Mouse (Mus musculus) CD4-positive, CD25-positive, alpha-beta regulatory T cell, adult 2 months (primary cell): ENCODE measurements around the gene Hnrnpu.
"Not testable (repeated sequence)": the region's sequence is repeated elsewhere in the genome, so short reads cannot be mapped to it uniquely, and the experiment has no call there.

Source experiments
- DNase-seq: peaks from one replicate; pipeline ENCODE4 v3.0.0-alpha.2; 2012; ENCODE audit warnings: low read depth, low spot score

Gene Hnrnpu

GRCm38 (mm10) chr1:178337551-178338317 lies at the start of gene Hnrnpu:
TSS of gene Hnrnpu (minus strand) at chr1:178337797.
- DNase-seq, result peak; percentile 97

DNA sequence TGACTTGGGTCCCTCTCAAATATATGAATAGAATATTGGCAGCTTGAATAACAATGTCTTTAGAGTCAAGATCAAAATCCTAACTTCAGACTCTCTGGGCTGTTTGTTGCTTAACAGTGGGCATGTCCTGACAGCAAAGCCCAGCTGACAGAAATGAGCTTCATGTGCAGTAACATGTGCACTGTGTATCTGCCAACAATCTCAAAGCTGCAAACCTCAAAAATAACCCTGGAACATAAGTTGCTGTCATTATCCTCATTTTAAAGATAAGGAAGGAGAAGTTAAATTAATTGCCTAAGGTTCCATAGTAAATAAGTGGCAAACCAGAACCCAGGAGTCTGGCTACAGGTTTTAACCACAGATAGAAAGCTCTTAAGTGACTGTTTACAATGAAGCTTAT lies 44.6 kb upstream of the Hnrnpu start:
- no peak for DNase-seq

- no peak for DNase-seq
These were observed 41.6 kb upstream of the Hnrnpu start for GRCm38 (mm10) chr1:178379224-178379623.

GRCm38 (mm10) chr1:178378115-178378514 lies 40.5 kb upstream of the Hnrnpu start:
- no peak for DNase-seq

- no peak for DNase-seq
These were observed 39.3 kb upstream of the Hnrnpu start for GRCm38 (mm10) chr1:178376907-178377306.

DNA sequence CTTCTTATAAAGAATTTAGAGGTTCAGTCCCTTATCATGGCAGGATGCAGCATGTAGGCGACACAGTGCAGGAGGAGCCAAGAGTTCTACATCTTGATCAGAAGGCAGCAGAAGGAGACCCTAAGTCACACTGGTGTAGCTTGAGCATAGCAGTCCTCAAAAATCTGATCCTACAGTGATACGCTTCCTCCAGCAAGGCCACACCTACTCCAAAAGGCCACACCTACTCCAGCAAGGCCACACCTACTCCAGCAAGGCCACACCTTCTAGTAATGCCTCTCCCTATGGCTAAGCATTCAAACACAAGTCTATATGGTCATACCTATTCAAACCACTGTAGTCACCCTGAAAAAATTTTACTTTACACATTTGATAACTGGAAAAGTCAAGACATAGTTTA lies 38.5 kb upstream of the Hnrnpu start:
- DNase-seq, result peak; percentile 22

DNA sequence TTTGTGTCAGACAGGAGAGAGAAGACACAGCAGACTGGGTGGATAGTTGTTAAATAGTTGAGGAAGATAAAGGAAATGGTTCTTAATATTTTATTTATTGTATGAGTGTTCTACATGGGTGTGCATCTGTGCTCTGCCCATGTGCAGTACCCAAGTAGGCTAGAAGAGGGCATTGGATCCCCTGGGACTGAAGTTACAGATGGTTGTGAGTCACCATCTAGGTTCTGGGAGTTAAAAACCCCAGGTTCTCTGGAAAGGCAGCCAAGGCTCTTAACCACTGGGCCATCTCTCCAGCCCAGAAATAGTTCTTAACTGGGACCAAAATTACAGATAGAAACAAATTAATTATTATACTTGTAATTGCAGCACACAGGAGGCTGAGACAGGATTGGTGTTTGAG lies 37.8 kb upstream of the Hnrnpu start:
- DNase-seq, result no peak

DNA sequence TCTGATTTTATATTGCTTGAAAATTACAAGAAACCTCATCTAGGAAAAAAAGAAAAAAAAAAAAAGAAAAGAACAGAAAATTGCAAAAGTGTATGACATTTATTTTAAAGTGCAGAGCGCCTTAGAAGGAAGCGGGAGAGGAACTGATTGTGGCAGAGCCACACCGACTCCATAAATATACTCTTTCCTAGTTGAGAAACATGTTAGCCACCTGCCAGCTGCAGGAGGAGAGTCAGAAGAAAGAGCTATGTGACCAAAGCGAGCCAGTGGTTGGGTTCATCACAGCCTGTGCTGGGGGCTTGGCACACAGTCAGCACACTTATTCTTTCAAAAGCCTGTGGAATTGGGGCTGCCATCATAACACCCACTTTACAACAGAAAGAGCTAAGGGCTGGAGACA lies 35.1 kb upstream of the Hnrnpu start:
- no peak for DNase-seq

DNA sequence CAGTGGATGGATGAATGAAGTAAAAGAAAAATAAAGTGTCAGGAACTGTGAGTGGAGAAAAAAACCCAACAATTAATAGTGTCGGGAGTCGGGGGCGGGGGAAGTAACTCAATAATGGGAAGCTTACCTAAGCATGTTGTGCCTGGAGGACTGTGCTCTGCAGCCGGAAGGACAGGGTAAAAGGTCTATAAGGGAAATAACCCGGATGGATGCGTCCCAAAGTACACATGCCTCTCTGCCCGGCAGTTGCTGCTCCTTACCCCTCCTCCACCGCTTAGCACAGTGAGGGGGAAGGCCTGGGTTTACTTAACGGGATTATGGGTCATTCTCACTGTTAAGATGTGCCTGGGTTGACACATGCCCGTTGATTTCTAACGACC lies 31.7 kb upstream of the Hnrnpu start:
- peak; percentile 68 for DNase-seq

- DNase-seq, result peak; percentile 95
These were observed 31.1 kb upstream of the Hnrnpu start for GRCm38 (mm10) chr1:178368548-178369271.

DNA sequence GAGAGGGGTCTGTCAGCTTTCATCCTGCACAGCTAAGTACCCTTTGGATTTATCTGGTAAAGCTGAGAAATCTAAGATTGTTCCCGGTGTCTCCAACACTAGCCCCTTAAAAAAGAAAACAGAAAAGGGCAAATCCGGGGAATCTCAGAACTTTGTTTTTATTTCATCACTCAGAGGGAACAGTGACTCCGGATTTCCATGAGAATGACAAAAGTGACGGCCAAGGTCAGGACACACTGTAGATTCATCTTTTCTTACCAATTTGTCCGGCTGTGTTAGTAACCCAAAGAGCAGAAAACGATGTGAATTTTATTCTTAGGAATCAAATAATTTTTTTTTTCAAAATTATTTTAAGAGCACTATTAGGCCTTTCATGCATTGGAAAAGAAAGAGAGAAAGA lies 30.5 kb upstream of the Hnrnpu start:
- DNase-seq, result no peak

DNA sequence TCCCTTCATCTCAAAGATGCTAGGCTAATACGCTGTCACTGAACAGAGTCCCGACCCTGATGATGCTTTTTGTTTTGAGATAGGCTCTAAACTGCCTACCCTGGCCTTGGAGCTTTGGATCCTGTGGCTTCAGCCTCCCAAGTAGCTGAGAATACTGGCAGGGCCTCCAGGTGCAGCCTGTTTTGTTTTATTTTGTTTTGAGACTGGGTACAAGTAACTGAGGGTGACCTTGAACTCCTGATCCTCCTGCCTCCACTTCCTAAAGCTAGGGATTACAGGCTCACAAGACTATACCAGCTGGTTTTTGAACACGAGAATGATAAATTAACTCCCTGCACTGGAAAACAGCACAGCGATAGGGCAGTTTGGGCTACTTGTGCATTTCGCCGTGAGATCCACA lies 27.6 kb upstream of the Hnrnpu start:
- DNase-seq, result no peak

GRCm38 (mm10) chr1:178360702-178361101 lies 23.1 kb upstream of the Hnrnpu start:
- peak; percentile 39 for DNase-seq

- no peak for DNase-seq
These were observed 22.7 kb upstream of the Hnrnpu start for GRCm38 (mm10) chr1:178360264-178360663.

- no peak for DNase-seq
These were observed 20.4 kb upstream of the Hnrnpu start for GRCm38 (mm10) chr1:178357776-178358710.

GRCm38 (mm10) chr1:178354576-178354975 lies 17.0 kb upstream of the Hnrnpu start:
- DNase-seq, result no peak

- DNase-seq, result peak; percentile 55
These were observed 14.0 kb upstream of the Hnrnpu start for GRCm38 (mm10) chr1:178351643-178352042.

GRCm38 (mm10) chr1:178350792-178351191 lies 13.2 kb upstream of the Hnrnpu start:
- DNase-seq, result no peak

DNA sequence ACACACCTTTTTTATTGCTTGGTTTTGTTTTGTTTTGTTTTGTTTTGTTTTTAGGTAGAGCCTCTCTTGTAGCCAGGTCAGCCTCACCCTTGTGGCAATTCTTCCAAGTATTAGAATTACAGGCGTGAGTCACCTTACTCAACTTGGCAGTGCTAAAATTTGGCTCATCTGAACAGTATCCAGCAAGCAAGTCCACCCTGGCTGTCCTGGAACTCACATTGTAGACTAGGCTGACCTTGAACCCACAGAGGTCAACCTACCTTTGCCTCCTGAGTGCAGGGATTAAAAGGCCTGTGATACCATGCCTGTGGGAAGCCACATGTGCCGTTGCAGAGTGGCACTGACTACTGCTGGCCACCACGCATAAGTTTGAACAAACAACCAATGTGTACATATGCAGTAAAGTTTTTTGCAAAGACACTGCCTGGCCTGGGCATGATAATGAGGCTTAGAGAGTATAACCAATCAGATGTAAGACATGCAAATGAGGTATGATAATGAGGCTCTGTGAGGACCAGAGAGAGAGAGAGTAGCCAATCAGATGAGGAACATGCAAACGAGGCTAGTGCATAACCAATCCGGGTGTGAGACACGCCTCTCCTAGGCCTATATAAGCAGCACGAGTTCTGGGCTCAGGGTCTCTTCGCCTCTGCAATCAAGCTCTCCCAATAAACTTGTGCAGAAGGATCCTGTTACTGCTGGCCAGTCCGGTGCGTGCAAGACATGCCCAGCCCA lies 6.6 kb upstream of the Hnrnpu start:
- DNase-seq, result not testable (repeated sequence)

- DNase-seq, result no peak
These were observed 5.0 kb upstream of the Hnrnpu start for GRCm38 (mm10) chr1:178342612-178343011.

- DNase-seq, result no peak
These were observed 4.5 kb upstream of the Hnrnpu start for GRCm38 (mm10) chr1:178342063-178342462.
